Mouse (Mus musculus): Measurements from ENCODE around the gene Prr12. TPM values are rescaled to one million over a fixed set of nuclear protein-coding genes. Genes with fewer than 3 reads are reported as not detected.

Prr12 gene
- polyA plus RNA-seq, 1 experiment = 14.6 TPM

- Histone ChIP-seq H3K4me1 (ENCODE audit: control insufficient read depth, insufficient read depth, low read length) (no peaks in the 10 kb centered on the region; the same call in 1 of the 2 replicates), H3K27ac (ENCODE audit: insufficient read depth, low read length) (no peak within 1 kb of the TSS), H3K4me3 (ENCODE audit: insufficient read depth, low read length) (peak within 1 kb of the TSS; percentile 8; the same call in 1 of the 2 replicates)
- TF ChIP-seq POLR2A (IDR thresholded peaks at IDR 0.05; ENCODE audit: extremely low read depth, insufficient read depth, low read length) = no peak
- no peak for TF ChIP-seq CTCF (IDR thresholded peaks at IDR 0.05; ENCODE audit: extremely low read depth, insufficient read depth, low read length)
Measured at GRCm38 (mm10) chr7:45092048-45092447, 39.4 kb upstream of the Prr12 start, which contains the start of gene Rcn3. TSS of gene Rcn3 (minus strand) at chr7:45092221.

DNA sequence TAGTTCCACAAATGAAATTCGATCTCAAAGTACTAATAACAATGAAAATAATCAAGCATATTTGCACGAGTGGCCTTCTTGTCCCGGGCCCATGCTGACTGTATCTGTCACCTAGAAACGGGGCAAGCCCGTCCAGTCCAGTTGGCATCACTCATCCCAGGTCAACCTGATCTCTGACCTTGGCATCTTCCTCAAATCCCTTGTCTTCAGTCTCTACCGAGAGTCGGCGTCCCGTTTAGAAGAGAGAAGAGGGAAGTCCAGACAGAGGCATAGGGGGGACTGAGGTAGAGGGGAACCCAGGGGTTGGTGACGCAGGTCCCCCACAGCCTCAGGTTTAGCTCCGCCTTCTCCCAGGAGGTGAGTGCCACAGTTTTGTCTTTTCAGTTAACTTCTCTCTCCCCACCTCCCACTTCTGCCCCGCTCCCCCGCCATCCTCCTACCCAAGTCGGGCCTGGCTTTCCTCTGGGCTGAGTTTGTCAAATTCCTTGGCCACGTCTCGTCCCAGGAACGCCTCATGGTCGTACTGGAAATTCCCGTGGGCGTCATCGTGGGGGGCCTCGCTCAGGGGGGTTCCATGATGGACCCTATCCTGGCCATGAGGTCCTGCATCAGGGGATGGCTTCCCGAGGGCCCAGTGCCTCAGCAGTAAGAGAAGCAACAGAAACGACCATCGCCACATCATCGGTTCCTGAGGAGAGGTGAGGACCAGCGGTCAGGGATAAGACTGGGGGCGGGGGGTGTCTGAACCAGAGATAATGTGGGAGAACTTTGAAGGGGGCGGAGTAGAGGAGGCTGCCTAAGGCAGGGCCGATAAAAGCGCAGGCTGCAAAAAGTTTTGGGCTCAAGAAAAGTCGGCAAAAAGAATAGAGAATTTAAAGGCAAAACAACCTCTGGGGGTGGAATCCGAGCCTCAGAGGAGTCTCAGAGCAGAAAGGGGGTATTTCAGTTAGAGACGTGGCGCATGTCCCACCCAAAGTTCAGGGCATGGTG is 38.6 kb upstream of the Prr12 start:
- TF ChIP-seq CTCF (IDR thresholded peaks at IDR 0.05; ENCODE audit: extremely low read depth, insufficient read depth, low read length) (no peak), POLR2A (IDR thresholded peaks at IDR 0.05; ENCODE audit: extremely low read depth, insufficient read depth, low read length) (no peak)
- no peak overlapping the region for H3K27ac ChIP-seq (ENCODE audit: insufficient read depth, low read length)

GRCm38 (mm10) chr7:45090251-45090977 is 37.7 kb upstream of the Prr12 start:
- no peak for TF ChIP-seq POLR2A (IDR thresholded peaks at IDR 0.05; ENCODE audit: extremely low read depth, insufficient read depth, low read length)
- no peak for TF ChIP-seq CTCF (IDR thresholded peaks at IDR 0.05; ENCODE audit: extremely low read depth, insufficient read depth, low read length)
- Histone ChIP-seq H3K4me3 (ENCODE audit: insufficient read depth, low read length) (no peak overlapping the region), H3K4me1 (ENCODE audit: control insufficient read depth, insufficient read depth, low read length) (no peaks in the 10 kb centered on the region; the same call in 1 of the 2 replicates), H3K27ac (ENCODE audit: insufficient read depth, low read length) (no peak overlapping the region)

More for the DNA sequence above, 38.6 kb upstream of the Prr12 start:
- H3K4me3 ChIP-seq (ENCODE audit: insufficient read depth, low read length) = 0 out of 2 replicates have a peak overlapping the region, but pooled peaks have one; percentile 8
- no peaks in the 10 kb centered on the region; the same call in 1 of the 2 replicates for H3K4me1 ChIP-seq (ENCODE audit: control insufficient read depth, insufficient read depth, low read length)

DNA sequence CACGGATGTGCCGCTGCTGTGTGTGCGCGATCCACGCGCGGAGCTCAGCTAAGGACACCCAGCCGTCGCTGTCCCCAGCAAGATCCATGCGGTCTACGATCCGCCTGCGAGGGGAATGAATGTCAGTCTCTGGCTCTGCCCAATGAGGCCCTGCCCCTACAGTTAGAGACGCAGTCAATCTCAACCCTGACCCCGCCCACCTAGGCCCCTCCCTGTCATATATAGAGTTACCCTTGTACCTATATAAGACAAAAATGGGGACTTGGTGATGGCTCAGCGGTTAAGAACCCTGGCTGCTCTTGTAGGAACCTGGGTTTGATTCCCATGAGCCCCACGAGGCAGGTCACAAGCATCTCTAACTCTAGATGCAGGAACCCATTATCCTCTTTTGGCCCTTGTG is 35.9 kb upstream of the Prr12 start:
- no peak overlapping the region for H3K27ac ChIP-seq (ENCODE audit: insufficient read depth, low read length)
- no peaks in the 10 kb centered on the region; the same call in 1 of the 2 replicates for H3K4me1 ChIP-seq (ENCODE audit: control insufficient read depth, insufficient read depth, low read length)
- TF ChIP-seq POLR2A (IDR thresholded peaks at IDR 0.05; ENCODE audit: extremely low read depth, insufficient read depth, low read length) (no peak), CTCF (IDR thresholded peaks at IDR 0.05; ENCODE audit: extremely low read depth, insufficient read depth, low read length) (no peak)
- H3K4me3 ChIP-seq (ENCODE audit: insufficient read depth, low read length) = no peak overlapping the region

DNA sequence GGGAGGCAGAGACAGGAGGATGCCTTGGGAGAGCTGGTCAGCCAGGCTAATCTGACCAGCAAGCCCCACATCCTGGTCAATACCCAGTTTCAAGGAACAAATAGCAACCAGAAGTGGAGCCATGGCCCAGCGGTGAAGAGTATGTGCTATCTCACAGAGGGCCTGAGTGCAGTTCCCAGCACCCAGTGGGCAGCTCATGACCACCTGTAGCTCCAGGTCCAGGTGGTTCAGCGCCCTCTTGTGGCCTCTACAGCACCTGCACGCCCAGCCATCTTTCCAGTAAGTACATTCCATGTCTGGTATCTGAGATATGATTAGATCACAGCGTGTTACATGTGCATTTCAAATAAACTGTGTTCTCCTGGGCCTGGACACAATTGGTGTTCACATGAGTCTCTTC is 33.4 kb upstream of the Prr12 start:
- TF ChIP-seq POLR2A (IDR thresholded peaks at IDR 0.05; ENCODE audit: extremely low read depth, insufficient read depth, low read length) = no peak
- TF ChIP-seq CTCF (IDR thresholded peaks at IDR 0.05; ENCODE audit: extremely low read depth, insufficient read depth, low read length) = no peak
- Histone ChIP-seq H3K4me1 (ENCODE audit: control insufficient read depth, insufficient read depth, low read length) (no peaks in the 10 kb centered on the region; the same call in 1 of the 2 replicates), H3K4me3 (ENCODE audit: insufficient read depth, low read length) (no peak overlapping the region), H3K27ac (ENCODE audit: insufficient read depth, low read length) (no peak overlapping the region)

GRCm38 (mm10) chr7:45083300-45083890 is 30.7 kb upstream of the Prr12 start:
- Histone ChIP-seq H3K4me1 (ENCODE audit: control insufficient read depth, insufficient read depth, low read length) (no peaks in the 10 kb centered on the region), H3K4me3 (ENCODE audit: insufficient read depth, low read length) (no peak overlapping the region), H3K27ac (ENCODE audit: insufficient read depth, low read length) (peak overlapping the region; percentile 13; the same call in 1 of the 2 replicates)
- TF ChIP-seq POLR2A (IDR thresholded peaks at IDR 0.05; ENCODE audit: extremely low read depth, insufficient read depth, low read length) = no peak
- TF ChIP-seq CTCF (IDR thresholded peaks at IDR 0.05; ENCODE audit: extremely low read depth, insufficient read depth, low read length) = no peak

DNA sequence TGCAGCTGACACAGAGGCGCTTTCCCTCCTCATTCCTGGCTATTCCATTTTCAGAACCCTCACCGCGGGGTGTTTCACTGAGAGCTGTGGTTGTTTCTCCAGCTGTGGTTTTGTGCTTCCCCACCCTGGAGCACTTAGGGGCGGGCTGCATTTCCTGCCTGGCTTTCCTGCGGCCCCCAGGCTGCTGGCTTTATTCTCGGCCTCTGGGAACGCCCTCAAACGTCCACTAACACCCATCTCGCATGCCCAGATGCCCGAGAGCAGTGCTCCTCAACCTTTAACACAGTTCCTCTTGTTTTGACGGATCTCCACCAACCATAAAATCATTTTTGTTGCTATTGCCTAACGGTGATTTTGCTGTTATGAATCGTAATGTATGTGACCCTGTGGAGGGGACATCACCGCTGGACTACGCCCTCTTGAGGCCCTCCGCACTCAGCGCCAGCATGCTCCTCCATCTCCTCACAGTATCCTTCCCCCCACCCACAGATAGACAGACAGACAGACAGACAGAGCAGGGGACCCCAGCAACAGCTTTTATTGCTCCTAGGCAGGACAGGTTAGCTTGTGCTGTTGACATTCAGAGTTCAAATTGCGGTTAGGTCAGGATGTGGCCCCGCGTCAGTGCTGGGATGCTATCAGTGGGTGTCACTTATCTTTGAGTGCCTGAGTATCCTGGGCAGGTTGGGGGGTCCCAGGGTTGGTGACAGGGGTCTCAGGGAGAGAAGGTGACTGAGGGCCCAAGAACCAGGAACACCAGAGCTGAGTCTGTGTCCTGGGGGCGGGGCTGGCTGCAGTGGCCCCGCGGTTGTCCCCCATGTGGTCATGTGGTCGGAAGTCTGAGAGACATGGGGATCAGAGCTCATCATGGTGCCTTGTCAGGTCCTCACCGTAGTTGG is 30.0 kb upstream of the Prr12 start:
- Histone ChIP-seq H3K4me1 (ENCODE audit: control insufficient read depth, insufficient read depth, low read length) (no peaks in the 10 kb centered on the region), H3K4me3 (ENCODE audit: insufficient read depth, low read length) (no peak overlapping the region), H3K27ac (ENCODE audit: insufficient read depth, low read length) (peak overlapping the region; percentile 13)
- no peak for TF ChIP-seq CTCF (IDR thresholded peaks at IDR 0.05; ENCODE audit: extremely low read depth, insufficient read depth, low read length)
- TF ChIP-seq POLR2A (IDR thresholded peaks at IDR 0.05; ENCODE audit: extremely low read depth, insufficient read depth, low read length) = no peak

DNA sequence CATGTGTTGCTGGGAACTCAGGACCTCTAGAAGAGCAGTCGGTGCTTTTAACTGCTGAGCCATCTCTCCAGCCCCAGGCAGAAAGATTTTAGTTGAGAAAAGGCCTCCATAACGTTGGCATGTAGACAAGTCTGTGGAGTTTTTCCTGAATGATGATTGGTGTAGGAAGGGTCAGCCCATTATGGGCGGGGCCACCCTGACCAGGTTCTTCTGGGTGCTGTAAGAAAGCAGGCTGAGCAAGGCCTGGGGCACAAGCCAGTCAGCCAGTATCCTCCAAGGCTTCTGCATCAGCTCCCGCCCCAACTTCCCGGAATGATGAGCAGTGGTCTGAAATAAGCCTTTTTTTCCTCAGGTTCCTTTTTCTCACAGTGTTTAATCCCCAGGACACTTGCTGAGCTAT is 28.3 kb upstream of the Prr12 start:
- Histone ChIP-seq H3K4me3 (ENCODE audit: insufficient read depth, low read length) (no peak overlapping the region), H3K27ac (ENCODE audit: insufficient read depth, low read length) (no peak overlapping the region), H3K4me1 (ENCODE audit: control insufficient read depth, insufficient read depth, low read length) (no peaks in the 10 kb centered on the region)
- TF ChIP-seq CTCF (IDR thresholded peaks at IDR 0.05; ENCODE audit: extremely low read depth, insufficient read depth, low read length) (no peak), POLR2A (IDR thresholded peaks at IDR 0.05; ENCODE audit: extremely low read depth, insufficient read depth, low read length) (no peak)

Measured in cortical plate, adult 2 months (tissue).